Mouse (Mus musculus) liver, embryonic 15.5 days (tissue): Measurements from ENCODE around the gene 1110051M20Rik. TPM values are rescaled to one million over a fixed set of nuclear protein-coding genes. Genes with fewer than 3 reads are reported as not detected.

Experiments used
- ATAC-seq: fragments of 200-750 bp; cut with Nextera tagmentation; 2 replicates; pipeline ENCODE4 v1.8.0; 2017; ENCODE audit warnings: moderate number of reproducible peaks, mild to moderate bottlenecking, moderate library complexity; ENCODE audit not compliant: insufficient read depth
- H3K27ac ChIP-seq: fragments of 300-500 bp; sonication (generic); replicated peaks from 2 replicates; pipeline ENCODE4 v1.5.1; 2015; ENCODE audit warnings: mild to moderate bottlenecking, inconsistent platforms
- H3K27me3 ChIP-seq: fragments of 300-500 bp; sonication (generic); 2 replicates; pipeline ENCODE4 v1.6.1; 2015; ENCODE audit warnings: mild to moderate bottlenecking, inconsistent platforms
- H3K36me3 ChIP-seq: fragments of 300-500 bp; sonication (generic); replicated peaks from 2 replicates; pipeline ENCODE4 v1.6.1; 2015; ENCODE audit warnings: moderate library complexity, mild to moderate bottlenecking, inconsistent platforms
- H3K4me1 ChIP-seq: fragments of 300-500 bp; sonication (generic); replicated peaks from 2 replicates; pipeline ENCODE4 v1.6.1; 2015; ENCODE audit warnings: inconsistent platforms
- H3K4me2 ChIP-seq: fragments of 300-500 bp; sonication (generic); 2 replicates; pipeline ENCODE4 v1.6.1; 2015; ENCODE audit warnings: moderate library complexity, mild to moderate bottlenecking, inconsistent platforms
- H3K4me3 ChIP-seq: fragments of 300-500 bp; sonication (generic); replicated peaks from 2 replicates; pipeline ENCODE4 v1.5.1; 2015; ENCODE audit warnings: mild to moderate bottlenecking, inconsistent platforms
- H3K9ac ChIP-seq: fragments of 300-500 bp; sonication (generic); 2 replicates; pipeline ENCODE4 v1.6.1; 2015; ENCODE audit warnings: moderate library complexity, mild to moderate bottlenecking, inconsistent platforms
- H3K9me3 ChIP-seq: fragments of 300-500 bp; sonication (generic); replicated peaks from 2 replicates; pipeline ENCODE4 v1.6.1; 2016; ENCODE audit warnings: inconsistent platforms
- WGBS: fragments of 180-500 bp; shearing (Covaris S2); methylation state at CpG from one replicate; pipeline ENCODE4 v1.1.7; 2015; ENCODE audit warnings: mixed read lengths; ENCODE audit not compliant: insufficient replicate concordance; 5-methylcytosine and 5-hydroxymethylcytosine counted together
- polyA plus RNA-seq: library from polyadenylated mRNA; unstranded; fragments of >200 nt; fragmentation: Nextera tagmentation; extraction: Ambion mirVana; gene quantifications from 2 replicates; pipeline ENCODE4 v1.2.1, GENCODE M21; 2015

1110051M20Rik gene
- polyA plus RNA-seq, 1 experiment from 2014 or later = 5.8 TPM

- WGBS = 80% methylated on average over 1 of the region's 1 CpGs
- Histone ChIP-seq H3K9ac (no peak overlapping the region), H3K4me2 (no peak overlapping the region), H3K4me3 (no peak overlapping the region), H3K4me1 (0 out of 2 replicates have a peak, but pooled peaks cover 8% of the 10 kb centered on the region), H3K9me3 (no peaks in the 10 kb centered on the region), H3K27me3 (no peaks in the 10 kb centered on the region), H3K27ac (no peak overlapping the region), H3K36me3 (no peaks in the 10 kb centered on the region)
- ATAC-seq = no peak
Observed at GRCm38 (mm10) chr2:91324346-91324745, 120.2 kb downstream of the 1110051M20Rik start.

- Histone ChIP-seq H3K36me3 (no peaks in the 10 kb centered on the region), H3K27me3 (no peaks in the 10 kb centered on the region), H3K9me3 (no peaks in the 10 kb centered on the region), H3K27ac (no peak overlapping the region), H3K4me2 (no peak overlapping the region), H3K4me3 (no peak overlapping the region), H3K9ac (no peak overlapping the region), H3K4me1 (0 out of 2 replicates have a peak, but pooled peaks cover 8% of the 10 kb centered on the region)
- WGBS = 19% methylated on average over 4 of the region's 4 CpGs
- ATAC-seq = no peak
Observed at GRCm38 (mm10) chr2:91322490-91322889, 122.0 kb downstream of the 1110051M20Rik start.

- 71% methylated on average over 2 of the region's 2 CpGs for WGBS
- H3K4me3 ChIP-seq = no peak overlapping the region
- no peaks in the 10 kb centered on the region for H3K27me3 ChIP-seq
- H3K27ac ChIP-seq = no peak overlapping the region
- no peaks in the 10 kb centered on the region for H3K36me3 ChIP-seq
- no peaks in the 10 kb centered on the region for H3K9me3 ChIP-seq
- H3K4me1 ChIP-seq = 0 out of 2 replicates have a peak, but pooled peaks cover 8% of the 10 kb centered on the region
- ATAC-seq = no peak
- H3K4me2 ChIP-seq = no peak overlapping the region
- no peak overlapping the region for H3K9ac ChIP-seq
Observed at GRCm38 (mm10) chr2:91321923-91322322, 122.6 kb downstream of the 1110051M20Rik start.

- Histone ChIP-seq H3K4me3 (no peak overlapping the region), H3K4me2 (no peak overlapping the region), H3K4me1 (0 out of 2 replicates have a peak, but pooled peaks cover 8% of the 10 kb centered on the region), H3K36me3 (no peaks in the 10 kb centered on the region), H3K9me3 (no peaks in the 10 kb centered on the region), H3K27ac (no peak overlapping the region), H3K9ac (no peak overlapping the region), H3K27me3 (no peaks in the 10 kb centered on the region)
- 46% methylated on average over 10 of the region's 10 CpGs for WGBS
- 0 out of 2 replicates have a peak, but pooled peaks have one; percentile 44 for ATAC-seq
Observed at GRCm38 (mm10) chr2:91320559-91321529, 123.7 kb downstream of the 1110051M20Rik start.

- H3K36me3 ChIP-seq = no peaks in the 10 kb centered on the region
- ATAC-seq = no peak
- no peak overlapping the region for H3K9ac ChIP-seq
- WGBS = 61% methylated on average over 7 of the region's 7 CpGs
- H3K9me3 ChIP-seq = no peaks in the 10 kb centered on the region
- H3K4me1 ChIP-seq = no peaks in the 10 kb centered on the region
- H3K4me3 ChIP-seq = no peak overlapping the region
- no peak overlapping the region for H3K27ac ChIP-seq
- H3K4me2 ChIP-seq = no peak overlapping the region
- H3K27me3 ChIP-seq = no peaks in the 10 kb centered on the region
Observed at GRCm38 (mm10) chr2:91314184-91314583, 130.3 kb downstream of the 1110051M20Rik start.

GRCm38 (mm10) chr2:91312578-91313311, 131.8 kb downstream of the 1110051M20Rik start:
- no peak overlapping the region for H3K4me3 ChIP-seq
- H3K27ac ChIP-seq = no peak overlapping the region
- no peak overlapping the region for H3K9ac ChIP-seq
- H3K9me3 ChIP-seq = no peaks in the 10 kb centered on the region
- H3K36me3 ChIP-seq = no peaks in the 10 kb centered on the region
- no peaks in the 10 kb centered on the region for H3K4me1 ChIP-seq
- ATAC-seq = no peak
- WGBS = 53% methylated on average over 10 of the region's 10 CpGs
- H3K27me3 ChIP-seq = no peaks in the 10 kb centered on the region
- no peak overlapping the region for H3K4me2 ChIP-seq

- WGBS = 65% methylated on average over 3 of the region's 3 CpGs
- no peak overlapping the region for H3K4me3 ChIP-seq
Observed at GRCm38 (mm10) chr2:91309546-91309945, 135.0 kb downstream of the 1110051M20Rik start.

GRCm38 (mm10) chr2:91308680-91309079, 135.8 kb downstream of the 1110051M20Rik start:
- Histone ChIP-seq H3K27ac (no peak overlapping the region), H3K9ac (no peak overlapping the region), H3K4me3 (no peak overlapping the region), H3K4me2 (no peak overlapping the region), H3K36me3 (no peaks in the 10 kb centered on the region), H3K9me3 (no peaks in the 10 kb centered on the region), H3K27me3 (no peaks in the 10 kb centered on the region), H3K4me1 (no peaks in the 10 kb centered on the region)
- 39% methylated on average over 5 of the region's 5 CpGs for WGBS
- no peak for ATAC-seq

More at GRCm38 (mm10) chr2:91309546-91309945, 135.0 kb downstream of the 1110051M20Rik start:
- no peak for ATAC-seq
- no peaks in the 10 kb centered on the region for H3K4me1 ChIP-seq
- H3K4me2 ChIP-seq = no peak overlapping the region
- no peak overlapping the region for H3K27ac ChIP-seq
- H3K36me3 ChIP-seq = no peaks in the 10 kb centered on the region
- H3K9me3 ChIP-seq = no peaks in the 10 kb centered on the region
- no peak overlapping the region for H3K9ac ChIP-seq
- no peaks in the 10 kb centered on the region for H3K27me3 ChIP-seq

GRCm38 (mm10) chr2:91306589-91306988, 137.9 kb downstream of the 1110051M20Rik start:
- H3K4me2 ChIP-seq = no peak overlapping the region

GRCm38 (mm10) chr2:91305926-91306325, 138.6 kb downstream of the 1110051M20Rik start:
- Histone ChIP-seq H3K36me3 (no peaks in the 10 kb centered on the region), H3K4me2 (no peak overlapping the region), H3K4me3 (no peak overlapping the region), H3K27me3 (no peaks in the 10 kb centered on the region), H3K9ac (no peak overlapping the region), H3K9me3 (no peaks in the 10 kb centered on the region), H3K27ac (no peak overlapping the region), H3K4me1 (no peaks in the 10 kb centered on the region)
- WGBS = 73% methylated on average over 9 of the region's 9 CpGs
- ATAC-seq = no peak

More at GRCm38 (mm10) chr2:91306589-91306988, 137.9 kb downstream of the 1110051M20Rik start:
- no peaks in the 10 kb centered on the region for H3K36me3 ChIP-seq
- ATAC-seq = no peak
- no peak overlapping the region for H3K4me3 ChIP-seq
- H3K9ac ChIP-seq = no peak overlapping the region
- H3K9me3 ChIP-seq = no peaks in the 10 kb centered on the region
- no peaks in the 10 kb centered on the region for H3K4me1 ChIP-seq
- H3K27me3 ChIP-seq = no peaks in the 10 kb centered on the region
- H3K27ac ChIP-seq = no peak overlapping the region

- H3K4me3 ChIP-seq = no peak overlapping the region
- no peaks in the 10 kb centered on the region for H3K9me3 ChIP-seq
- H3K36me3 ChIP-seq = no peaks in the 10 kb centered on the region
- H3K27ac ChIP-seq = no peak overlapping the region
- 54% methylated on average over 3 of the region's 3 CpGs for WGBS
- H3K4me2 ChIP-seq = no peak overlapping the region
- no peaks in the 10 kb centered on the region for H3K27me3 ChIP-seq
- no peaks in the 10 kb centered on the region for H3K4me1 ChIP-seq
- no peak for ATAC-seq
- no peak overlapping the region for H3K9ac ChIP-seq
Observed at GRCm38 (mm10) chr2:91302845-91303244, 141.7 kb downstream of the 1110051M20Rik start.
